Mouse (Mus musculus): ENCODE measurements around the gene Rspry1. TPM values are rescaled to one million over a fixed set of nuclear protein-coding genes. Genes with fewer than 3 reads are reported as not detected.
A peak's percentile ranks its signal among the peaks of the same experiment; 100 is the strongest.

Rspry1 gene
- polyA plus RNA-seq, 1 experiment from 2014 or later: 20.3 TPM

DNA sequence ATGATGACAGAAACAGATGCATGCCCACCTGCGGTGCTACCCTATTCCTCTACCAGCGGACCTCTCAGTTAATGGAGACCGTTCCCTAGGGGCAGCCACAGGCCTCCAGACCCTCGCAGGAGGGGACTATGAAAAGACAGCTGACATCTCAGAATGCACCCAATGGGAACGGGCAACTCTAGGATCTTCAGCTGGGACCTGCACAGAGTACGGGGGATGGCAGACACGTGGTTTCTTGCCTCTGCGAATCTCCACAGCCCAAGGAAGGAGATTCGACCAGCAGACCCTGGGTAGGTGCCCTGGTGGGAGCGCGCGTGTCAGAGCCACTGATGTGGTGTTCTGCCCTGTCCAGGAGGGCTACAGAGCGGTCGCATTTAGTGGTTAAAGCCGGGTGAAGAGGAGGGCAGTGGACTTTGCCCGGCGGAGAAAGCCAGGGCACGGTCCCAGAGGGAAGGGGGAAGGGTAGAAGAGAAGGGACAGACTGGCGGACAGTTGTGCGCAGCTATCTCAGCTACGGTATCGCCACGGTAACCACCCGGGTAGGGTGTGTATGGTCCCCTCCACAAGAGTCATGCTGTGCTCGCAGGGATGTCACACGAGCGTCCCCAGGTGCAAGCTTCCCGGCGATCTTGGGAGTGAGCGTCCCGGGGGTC, 93.7 kb downstream of the Rspry1 start:
- peak overlapping the region; percentile 79 for H3K4me2 ChIP-seq
- peaks cover 14% of the 10 kb centered on the region for H3K4me1 ChIP-seq (replicated peaks)
- H3K27ac ChIP-seq: no peak overlapping the region
- WGBS: under 1% methylated on average over 31 of the region's 31 CpGs
- peak overlapping the region; percentile 49 for H3K4me3 ChIP-seq
- peaks cover 58% of the 10 kb centered on the region for H3K27me3 ChIP-seq
- no peak for ATAC-seq (replicated peaks; ENCODE audit: insufficient number of reproducible peaks, insufficient read depth, low FRiP score, low read depth)
- H3K9ac ChIP-seq: 0 out of 2 replicates have a peak overlapping the region, but pooled peaks have one; percentile 16
- no peaks in the 10 kb centered on the region for H3K36me3 ChIP-seq
- no peaks in the 10 kb centered on the region for H3K9me3 ChIP-seq (replicated peaks)

DNA sequence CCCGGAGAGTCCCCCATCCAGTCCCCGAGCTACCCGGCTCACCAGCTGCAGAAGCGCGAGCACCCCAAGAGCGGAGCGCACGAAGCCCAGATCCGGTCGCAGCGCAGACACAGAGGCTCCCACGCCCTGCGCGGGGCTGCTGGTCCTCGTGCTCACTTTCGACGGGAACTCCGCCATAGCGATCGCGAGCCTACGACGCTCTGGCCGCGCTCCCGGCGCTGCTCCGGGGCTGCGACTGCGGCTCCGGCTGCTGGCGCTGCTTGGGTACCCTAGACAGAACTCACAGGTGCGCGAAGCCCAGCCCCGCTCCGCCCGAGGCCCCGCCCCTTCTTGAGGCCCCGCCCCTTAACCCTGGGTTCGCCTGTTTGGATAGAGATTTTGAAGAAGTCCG, 94.3 kb downstream of the Rspry1 start, which contains the start of gene Pllp:
Gene Pllp, minus strand, starts transcription at position 285 of the 391 bp plus-strand sequence.
- peaks cover 14% of the 10 kb centered on the region for H3K4me1 ChIP-seq (replicated peaks)
- H3K36me3 ChIP-seq: no peaks in the 10 kb centered on the region
- H3K9me3 ChIP-seq (replicated peaks): no peaks in the 10 kb centered on the region
- peak within 1 kb of the TSS; percentile 79 for H3K4me2 ChIP-seq
- peaks cover 58% of the 10 kb centered on the region for H3K27me3 ChIP-seq
- H3K9ac ChIP-seq: 0 out of 2 replicates have a peak within 1 kb of the TSS, but pooled peaks have one; percentile 16
- no peak; the same call in 1 of the 2 replicates for ATAC-seq (replicated peaks; ENCODE audit: insufficient number of reproducible peaks, insufficient read depth, low FRiP score, low read depth)
- peak within 1 kb of the TSS; percentile 49 for H3K4me3 ChIP-seq
- under 1% methylated on average over 41 of the region's 41 CpGs for WGBS
- H3K27ac ChIP-seq: no peak within 1 kb of the TSS

DNA sequence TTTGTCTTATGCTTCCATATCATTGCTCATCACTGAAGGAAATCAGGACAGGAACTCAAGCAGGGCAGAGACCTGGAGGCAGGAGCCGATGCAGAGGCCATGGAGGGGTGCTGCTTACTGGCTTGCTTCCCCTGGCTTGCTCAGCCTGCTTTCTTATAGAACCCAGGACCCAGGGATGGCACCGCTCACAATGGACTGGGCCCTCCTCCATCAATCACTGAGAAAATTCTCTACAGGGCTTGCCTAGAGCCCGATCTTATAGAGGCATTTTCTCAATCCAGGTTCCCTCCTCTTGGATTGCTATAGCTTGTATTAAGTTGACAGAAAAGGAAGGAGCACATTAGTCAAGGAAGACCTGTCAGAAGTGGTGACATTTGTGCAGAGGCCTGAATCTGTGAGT, 94.8 kb downstream of the Rspry1 start:
- H3K4me2 ChIP-seq: peak overlapping the region; percentile 79; the same call in 1 of the 2 replicates
- peak overlapping the region; percentile 49; the same call in 1 of the 2 replicates for H3K4me3 ChIP-seq
- no peak overlapping the region for H3K27ac ChIP-seq
- H3K27me3 ChIP-seq: peaks cover 58% of the 10 kb centered on the region
- ATAC-seq (replicated peaks; ENCODE audit: insufficient number of reproducible peaks, insufficient read depth, low FRiP score, low read depth): no peak
- WGBS: 55% methylated on average over 3 of the region's 3 CpGs
- H3K9ac ChIP-seq: no peak overlapping the region
- H3K36me3 ChIP-seq: no peaks in the 10 kb centered on the region
- no peaks in the 10 kb centered on the region for H3K9me3 ChIP-seq (replicated peaks)
- peaks cover 14% of the 10 kb centered on the region for H3K4me1 ChIP-seq (replicated peaks)

DNA sequence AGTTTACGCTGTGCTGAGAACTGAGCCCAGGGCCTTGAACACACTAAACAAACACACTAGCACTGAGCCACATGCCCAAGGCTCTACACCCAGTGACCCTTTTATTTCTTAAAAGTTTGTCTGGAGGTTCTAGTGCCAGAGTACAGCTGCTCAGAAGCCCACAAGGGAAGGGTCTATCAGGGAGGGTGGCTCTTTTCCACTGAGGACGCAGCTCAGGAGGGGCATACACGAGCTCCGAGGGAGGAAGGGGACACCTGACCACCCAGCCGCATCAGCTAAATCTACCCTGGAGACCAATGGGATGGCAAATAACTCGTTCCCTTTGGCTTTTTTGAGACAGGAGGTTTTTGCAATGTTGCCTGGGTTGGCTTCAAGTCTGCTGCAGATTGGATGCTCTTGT, 96.2 kb downstream of the Rspry1 start:
- H3K4me2 ChIP-seq: no peak overlapping the region
- no peak overlapping the region for H3K27ac ChIP-seq
- no peak overlapping the region for H3K4me3 ChIP-seq
- no peak for ATAC-seq (replicated peaks; ENCODE audit: insufficient number of reproducible peaks, insufficient read depth, low FRiP score, low read depth)
- H3K9ac ChIP-seq: no peak overlapping the region
- H3K4me1 ChIP-seq (replicated peaks): peaks cover 14% of the 10 kb centered on the region
- H3K9me3 ChIP-seq (replicated peaks): no peaks in the 10 kb centered on the region
- H3K27me3 ChIP-seq: peaks cover 51% of the 10 kb centered on the region
- no peaks in the 10 kb centered on the region for H3K36me3 ChIP-seq
- WGBS: 73% methylated on average over 6 of the region's 6 CpGs

DNA sequence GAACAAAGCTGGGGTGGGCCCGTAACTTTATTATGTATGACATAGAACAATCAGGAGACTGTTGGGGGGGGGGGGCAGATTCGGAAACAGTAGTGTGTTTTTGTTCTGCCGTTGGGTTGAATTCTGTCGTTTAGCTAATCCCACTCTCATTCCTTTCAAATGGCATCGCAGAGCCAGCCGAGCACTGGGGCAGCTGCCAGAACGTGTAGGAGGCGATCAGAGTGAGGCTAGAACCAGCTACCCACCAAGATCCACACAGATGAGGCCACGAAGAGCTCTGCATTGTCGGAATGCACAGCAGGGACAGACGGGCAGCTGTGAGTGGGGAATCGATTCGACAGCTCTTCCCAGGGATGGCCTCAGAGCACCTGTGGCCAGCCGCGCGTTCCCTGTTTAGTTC, 97.6 kb downstream of the Rspry1 start:
- H3K4me2 ChIP-seq: no peak overlapping the region
- H3K9me3 ChIP-seq (replicated peaks): no peaks in the 10 kb centered on the region
- no peak overlapping the region for H3K27ac ChIP-seq
- no peak for ATAC-seq (replicated peaks; ENCODE audit: insufficient number of reproducible peaks, insufficient read depth, low FRiP score, low read depth)
- H3K36me3 ChIP-seq: no peaks in the 10 kb centered on the region
- peaks cover 16% of the 10 kb centered on the region for H3K4me1 ChIP-seq (replicated peaks)
- WGBS: 72% methylated on average over 16 of the region's 16 CpGs
- no peak overlapping the region for H3K4me3 ChIP-seq
- H3K27me3 ChIP-seq: peaks cover 37% of the 10 kb centered on the region
- no peak overlapping the region for H3K9ac ChIP-seq

DNA sequence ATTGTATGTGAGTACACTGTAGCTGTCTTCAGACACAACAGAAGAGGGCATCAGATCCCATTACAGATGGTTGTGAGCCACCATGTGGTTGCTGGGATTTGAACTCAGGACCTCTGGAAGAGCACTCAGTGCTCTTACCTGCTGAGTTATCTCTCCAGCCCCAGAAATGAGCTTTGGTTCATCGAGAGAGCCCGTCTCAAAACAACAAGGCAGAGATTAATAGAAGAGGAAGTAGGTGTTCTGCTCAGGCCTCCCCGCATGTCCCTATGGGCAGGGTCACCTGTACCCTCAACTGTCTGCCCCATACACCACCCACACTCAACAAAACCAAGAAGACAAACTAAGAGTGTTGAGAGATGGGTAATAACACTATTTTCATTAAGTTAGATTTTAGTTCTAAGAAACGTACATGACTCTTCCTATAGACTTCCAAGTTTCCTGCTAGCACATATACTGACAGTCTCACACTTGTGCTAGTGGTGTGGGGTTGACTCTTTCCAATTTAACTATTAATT, 98.7 kb downstream of the Rspry1 start:
- Histone ChIP-seq H3K4me3 (no peak overlapping the region), H3K27me3 (peaks cover 26% of the 10 kb centered on the region), H3K4me1 (replicated peaks) (peaks cover 14% of the 10 kb centered on the region), H3K27ac (no peak overlapping the region), H3K36me3 (no peaks in the 10 kb centered on the region), H3K9me3 (replicated peaks) (no peaks in the 10 kb centered on the region), H3K4me2 (no peak overlapping the region), H3K9ac (no peak overlapping the region)
- WGBS: 81% methylated on average over 4 of the region's 4 CpGs
- no peak for ATAC-seq (replicated peaks; ENCODE audit: insufficient number of reproducible peaks, insufficient read depth, low FRiP score, low read depth)

DNA sequence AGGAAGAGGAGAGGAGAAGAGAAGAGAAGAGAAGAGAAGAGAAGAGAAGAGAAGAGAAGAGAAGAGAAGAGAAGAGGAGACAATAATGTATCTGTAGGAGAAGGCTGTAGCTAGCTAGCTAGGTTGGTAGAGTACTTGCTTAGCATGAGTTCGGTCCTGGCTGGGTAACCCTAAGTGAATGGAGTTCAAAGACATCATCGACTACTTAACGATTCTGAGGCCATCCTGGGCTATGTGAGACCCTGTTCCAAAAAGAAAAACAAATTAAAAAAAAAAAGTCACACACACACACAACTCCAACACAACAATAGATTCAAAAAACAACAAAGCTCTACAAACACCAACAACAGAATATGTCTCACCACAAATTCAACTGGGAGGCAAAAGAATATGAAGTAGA, 100.4 kb downstream of the Rspry1 start:
- peaks cover 13% of the 10 kb centered on the region for H3K4me1 ChIP-seq (replicated peaks)
- WGBS: 59% methylated on average over 3 of the region's 3 CpGs
- H3K4me3 ChIP-seq: peak overlapping the region; percentile 66; the same call in 1 of the 2 replicates
- peaks cover 9% of the 10 kb centered on the region for H3K27me3 ChIP-seq
- no peak overlapping the region for H3K9ac ChIP-seq
- no peak overlapping the region for H3K27ac ChIP-seq
- H3K4me2 ChIP-seq: peak overlapping the region; percentile 74; the same call in 1 of the 2 replicates
- no peaks in the 10 kb centered on the region for H3K9me3 ChIP-seq (replicated peaks)
- no peaks in the 10 kb centered on the region for H3K36me3 ChIP-seq
- no peak for ATAC-seq (replicated peaks; ENCODE audit: insufficient number of reproducible peaks, insufficient read depth, low FRiP score, low read depth)

DNA sequence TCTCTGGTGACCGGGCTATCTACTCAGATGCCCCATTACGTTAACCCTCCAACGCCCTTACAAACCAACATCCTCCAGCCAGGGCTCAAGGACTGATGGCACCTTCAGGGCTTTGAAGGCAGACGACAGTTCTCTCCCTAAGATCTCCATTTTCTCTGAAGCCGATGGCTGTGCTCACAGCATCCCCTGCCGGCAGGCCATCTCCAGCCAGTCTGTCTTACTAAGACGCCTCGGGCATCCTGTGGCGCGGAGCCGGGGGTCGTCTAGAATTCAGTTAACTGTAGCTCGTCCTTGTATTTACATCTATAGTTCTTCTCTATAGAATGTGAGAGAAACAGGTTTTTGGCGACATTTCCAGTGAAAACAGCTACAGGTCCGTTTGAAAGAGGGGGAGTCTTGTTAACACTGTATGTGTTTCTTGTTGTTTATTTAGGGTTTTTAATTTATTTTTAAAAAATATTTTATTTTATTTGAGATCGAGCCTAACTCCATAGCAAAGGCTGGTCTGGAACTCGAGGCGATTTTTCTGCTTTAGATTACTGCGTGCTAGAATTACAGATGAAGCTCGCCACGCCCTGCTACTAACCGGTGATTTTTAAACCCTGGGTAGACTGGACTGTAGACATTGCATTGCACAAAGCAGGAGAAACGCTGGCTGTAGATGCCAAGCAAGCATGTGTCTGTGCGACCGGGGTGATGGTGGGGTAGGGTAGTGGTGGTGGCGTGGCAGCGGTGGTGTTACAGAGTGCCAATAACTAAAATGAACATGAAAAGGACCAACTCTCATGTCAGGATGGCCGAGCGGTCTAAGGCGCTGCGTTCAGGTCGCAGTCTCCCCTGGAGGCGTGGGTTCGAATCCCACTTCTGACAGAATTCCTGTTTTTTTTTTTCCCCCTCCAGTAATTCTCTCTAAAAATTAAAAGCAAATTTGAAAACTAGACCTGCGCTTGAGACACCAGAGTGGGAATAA, 101.4 kb downstream of the Rspry1 start:
- H3K27me3 ChIP-seq: peaks cover under 1% of the 10 kb centered on the region
- H3K9me3 ChIP-seq (replicated peaks): no peaks in the 10 kb centered on the region
- H3K36me3 ChIP-seq: no peaks in the 10 kb centered on the region
- under 1% methylated on average over 35 of the region's 35 CpGs for WGBS
- H3K4me2 ChIP-seq: peak overlapping the region; percentile 74
- H3K4me1 ChIP-seq (replicated peaks): peaks cover 13% of the 10 kb centered on the region
- peak overlapping the region; percentile 66 for H3K4me3 ChIP-seq
- peak overlapping the region; percentile 53 for H3K27ac ChIP-seq
- peak; percentile 73 for ATAC-seq (replicated peaks; ENCODE audit: insufficient number of reproducible peaks, insufficient read depth, low FRiP score, low read depth)
- peak overlapping the region; percentile 48 for H3K9ac ChIP-seq

DNA sequence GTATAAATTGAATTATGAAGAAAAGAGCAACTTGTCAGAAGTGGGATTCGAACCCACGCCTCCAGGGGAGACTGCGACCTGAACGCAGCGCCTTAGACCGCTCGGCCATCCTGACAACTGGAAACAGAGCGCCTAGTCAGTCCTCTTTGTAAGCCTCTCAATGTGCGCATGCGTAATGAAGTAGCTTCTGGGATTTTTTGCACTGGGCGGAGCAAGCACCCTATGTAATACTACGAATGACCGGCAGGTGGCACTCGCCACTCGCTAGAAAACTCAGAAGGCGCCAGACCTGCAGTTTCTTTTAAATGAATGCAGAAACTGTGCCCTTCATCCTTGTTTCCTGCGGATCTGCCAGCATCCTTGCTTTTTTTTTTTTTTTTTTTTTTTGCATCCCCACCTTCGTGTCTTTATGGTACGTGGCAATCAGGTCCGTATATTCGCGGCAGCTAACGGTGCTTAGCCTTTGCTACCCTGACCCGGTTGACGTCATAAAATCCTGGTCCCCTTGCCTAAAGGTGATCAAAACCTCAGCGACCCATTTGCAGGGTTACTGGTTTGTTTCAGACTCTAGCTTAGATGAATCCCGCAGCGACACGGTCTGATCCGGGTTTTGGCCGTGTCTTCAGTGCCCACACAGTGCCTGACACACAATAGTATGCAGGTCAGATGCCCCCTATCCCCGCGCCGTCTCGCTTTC, 102.4 kb downstream of the Rspry1 start:
- Histone ChIP-seq H3K4me1 (replicated peaks) (peaks cover 13% of the 10 kb centered on the region), H3K27me3 (no peaks in the 10 kb centered on the region), H3K36me3 (no peaks in the 10 kb centered on the region), H3K4me3 (peak overlapping the region; percentile 66), H3K27ac (no peak overlapping the region), H3K9ac (peak overlapping the region; percentile 38), H3K9me3 (replicated peaks) (no peaks in the 10 kb centered on the region), H3K4me2 (peak overlapping the region; percentile 82)
- WGBS: under 1% methylated on average over 35 of the region's 35 CpGs
- peak; percentile 86 for ATAC-seq (replicated peaks; ENCODE audit: insufficient number of reproducible peaks, insufficient read depth, low FRiP score, low read depth)

DNA sequence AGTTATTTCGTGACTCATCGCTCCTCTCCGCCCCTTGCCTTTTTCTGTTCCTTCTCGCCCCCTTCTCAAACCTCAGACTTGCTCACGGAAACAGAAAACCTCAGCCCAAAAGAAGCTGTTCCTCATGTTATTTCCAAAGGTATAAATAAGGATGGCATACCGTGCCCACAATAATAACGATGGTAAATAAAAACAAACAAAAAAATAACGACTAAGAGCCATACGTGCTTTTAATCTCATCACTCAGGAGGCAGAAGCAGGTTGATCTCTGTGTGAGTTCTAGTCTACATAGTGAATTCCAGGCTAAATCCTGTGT, 102.9 kb downstream of the Rspry1 start:
- no peaks in the 10 kb centered on the region for H3K9me3 ChIP-seq (replicated peaks)
- 18% methylated on average over 9 of the region's 9 CpGs for WGBS
- no peak overlapping the region for H3K27ac ChIP-seq
- peak overlapping the region; percentile 82 for H3K4me2 ChIP-seq
- H3K4me3 ChIP-seq: peak overlapping the region; percentile 66
- no peaks in the 10 kb centered on the region for H3K27me3 ChIP-seq
- H3K36me3 ChIP-seq: no peaks in the 10 kb centered on the region
- no peak for ATAC-seq (replicated peaks; ENCODE audit: insufficient number of reproducible peaks, insufficient read depth, low FRiP score, low read depth)
- peaks cover 13% of the 10 kb centered on the region for H3K4me1 ChIP-seq (replicated peaks)
- peak overlapping the region; percentile 38 for H3K9ac ChIP-seq
